Mouse (Mus musculus) small intestine, adult 2 months (tissue): ENCODE measurements at regions not wholly inside any gene's neighbourhood (a gene's known extent, or its start where the extent isn't known, plus 50 kb on each side); places are given as distances from the start of the nearest gene placed in this dataset.

ENCODE experiments used
- H3K27ac ChIP-seq: fragments of 200-500 bp; 2 replicates; pipeline ENCODE4 v1.5.1; 2012; ENCODE audit warnings: low read depth, low read length, control low read depth, inconsistent platforms; ENCODE audit not compliant: insufficient read depth
- H3K27me3 ChIP-seq: fragments of 200-500 bp; 2 replicates; pipeline ENCODE4 v1.6.1; 2012; ENCODE audit warnings: mild to moderate bottlenecking, moderate library complexity, low read length, inconsistent platforms; ENCODE audit not compliant: control insufficient read depth, insufficient read depth
- H3K36me3 ChIP-seq: fragments of 200-500 bp; 2 replicates; pipeline ENCODE4 v1.6.1; 2012; ENCODE audit warnings: mild to moderate bottlenecking, low read length, control low read depth, inconsistent platforms; ENCODE audit not compliant: control insufficient read depth, insufficient read depth
- H3K4me1 ChIP-seq: fragments of 200-500 bp; 2 replicates; pipeline ENCODE4 v1.6.1; 2012; ENCODE audit warnings: low read length, inconsistent platforms, mixed read lengths; ENCODE audit not compliant: control insufficient read depth, insufficient read depth, insufficient read length
- H3K4me3 ChIP-seq: fragments of 200-500 bp; 2 replicates; pipeline ENCODE4 v1.5.1; 2012; ENCODE audit warnings: low read depth, mild to moderate bottlenecking, control low read depth, inconsistent platforms, low read length, moderate library complexity
- CTCF ChIP-seq: fragments of 200-500 bp; IDR thresholded peaks from 2 replicates; pipeline ENCODE4 v1.5.1; 2012; ENCODE audit warnings: low read depth, mild to moderate bottlenecking, control low read depth, inconsistent platforms, low read length, moderate library complexity, mixed read lengths; ENCODE audit not compliant: insufficient replicate concordance, insufficient read length; ENCODE audit errors: extremely low read depth
- POLR2A ChIP-seq: fragments of 200-500 bp; IDR thresholded peaks from 2 replicates; pipeline ENCODE4 v1.6.1; 2012; ENCODE audit warnings: low read depth, mild to moderate bottlenecking, control low read depth, inconsistent platforms, low read length, moderate library complexity
- WGBS: fragments of 180-500 bp; shearing (Covaris S2); methylation state at CpG from one replicate; pipeline ENCODE4 v1.1.7; 2018; 5-methylcytosine and 5-hydroxymethylcytosine counted together

GRCm38 (mm10) chr12:25676631-25677030 is 579.7 kb upstream of the Id2 start:
- no peak overlapping the region for H3K27ac ChIP-seq
- TF ChIP-seq POLR2A (no peak), CTCF (no peak)
- 88% methylated on average over 11 of the region's 11 CpGs for WGBS
- H3K27me3 ChIP-seq = no peaks in the 10 kb centered on the region
- H3K36me3 ChIP-seq = no peaks in the 10 kb centered on the region
- H3K4me1 ChIP-seq = no peaks in the 10 kb centered on the region
- no peak overlapping the region for H3K4me3 ChIP-seq

GRCm38 (mm10) chr12:25668336-25668735 is 571.4 kb upstream of the Id2 start:
- no peak for TF ChIP-seq POLR2A
- Histone ChIP-seq H3K4me3 (no peak overlapping the region), H3K27me3 (no peaks in the 10 kb centered on the region), H3K4me1 (no peaks in the 10 kb centered on the region), H3K36me3 (no peaks in the 10 kb centered on the region), H3K27ac (no peak overlapping the region)
- 79% methylated on average over 11 of the region's 11 CpGs for WGBS

- WGBS = 86% methylated on average over 5 of the region's 5 CpGs
- no peaks in the 10 kb centered on the region for H3K27me3 ChIP-seq
- no peak overlapping the region for H3K27ac ChIP-seq
- no peaks in the 10 kb centered on the region for H3K36me3 ChIP-seq
- H3K4me1 ChIP-seq = no peaks in the 10 kb centered on the region
- TF ChIP-seq POLR2A (no peak), CTCF (no peak)
- H3K4me3 ChIP-seq = no peak overlapping the region
These were observed 557.5 kb upstream of the Id2 start for GRCm38 (mm10) chr12:25654456-25654855.

GRCm38 (mm10) chr12:25650237-25650636 is 553.3 kb upstream of the Id2 start:
- Histone ChIP-seq H3K4me3 (no peak overlapping the region), H3K36me3 (no peaks in the 10 kb centered on the region), H3K4me1 (no peaks in the 10 kb centered on the region), H3K27me3 (no peaks in the 10 kb centered on the region), H3K27ac (no peak overlapping the region)
- WGBS = 64% methylated on average over 3 of the region's 3 CpGs
- TF ChIP-seq CTCF = no peak
- no peak for TF ChIP-seq POLR2A

- no peaks in the 10 kb centered on the region for H3K4me1 ChIP-seq
- no peak overlapping the region for H3K27ac ChIP-seq
- no peaks in the 10 kb centered on the region for H3K27me3 ChIP-seq
- no peak for TF ChIP-seq POLR2A
- no peak for TF ChIP-seq CTCF
- H3K36me3 ChIP-seq = no peaks in the 10 kb centered on the region
- H3K4me3 ChIP-seq = no peak overlapping the region
These were observed 531.1 kb upstream of the Id2 start for GRCm38 (mm10) chr12:25628081-25628480.

GRCm38 (mm10) chr12:25625858-25626257 is 528.9 kb upstream of the Id2 start:
- 93% methylated on average over 1 of the region's 1 CpGs for WGBS
- no peak overlapping the region for H3K27ac ChIP-seq
- H3K27me3 ChIP-seq = no peaks in the 10 kb centered on the region
- no peaks in the 10 kb centered on the region for H3K4me1 ChIP-seq
- TF ChIP-seq POLR2A (no peak), CTCF (no peak)
- H3K36me3 ChIP-seq = no peaks in the 10 kb centered on the region
- no peak overlapping the region for H3K4me3 ChIP-seq

- Histone ChIP-seq H3K4me3 (no peak overlapping the region), H3K27me3 (no peaks in the 10 kb centered on the region), H3K27ac (no peak overlapping the region), H3K36me3 (no peaks in the 10 kb centered on the region), H3K4me1 (no peaks in the 10 kb centered on the region)
- 90% methylated on average over 2 of the region's 2 CpGs for WGBS
- TF ChIP-seq CTCF (no peak), POLR2A (no peak)
These were observed 526.5 kb upstream of the Id2 start for GRCm38 (mm10) chr12:25623449-25623848.

- WGBS = 81% methylated on average over 2 of the region's 2 CpGs
- Histone ChIP-seq H3K27ac (no peak overlapping the region), H3K4me1 (no peaks in the 10 kb centered on the region), H3K36me3 (no peaks in the 10 kb centered on the region), H3K4me3 (no peak overlapping the region), H3K27me3 (no peaks in the 10 kb centered on the region)
- TF ChIP-seq CTCF (no peak), POLR2A (no peak)
These were observed 524.2 kb upstream of the Id2 start for GRCm38 (mm10) chr12:25621142-25621541.
